In genomic region chr8:70659604-70660272, GRCm38 (mm10) we compare ENCODE assay signal across 8 mouse cellular contexts. TPM values are rescaled to one million over a fixed set of nuclear protein-coding genes. Genes with fewer than 3 reads are reported as not detected.
A peak's percentile ranks its signal among the peaks of the same experiment; 100 is the strongest.
DNase-seq lines count a peak whose midpoint lies in the region; ATAC-seq and TF ChIP-seq lines count a peak whose summit lies in the region.

No protein-coding gene starts in this region.

- H3K9ac ChIP-seq in embryonic facial prominence, embryonic 12.5 days, result peak overlapping the region; percentile 67
- peak overlapping the region; percentile 88 for H3K9ac ChIP-seq in heart, adult 2 months (ENCODE audit: low read depth, low read length)
- H3K9ac ChIP-seq in limb, embryonic 12.5 days (replicated peaks), result peak overlapping the region; percentile 76
- peak overlapping the region; percentile 79 for H3K9ac ChIP-seq in midbrain, embryonic 14.5 days (replicated peaks; ENCODE audit: low read length)

- TF ChIP-seq CTCF in heart, adult 2 months (IDR thresholded peaks at IDR 0.05), result no peak
- no peak for TF ChIP-seq CTCF in kidney, adult 2 months (conservative IDR thresholded peaks at IDR 0.05; ENCODE audit: insufficient read depth, insufficient read length, low read depth, low read length)

- H3K79me2 ChIP-seq in heart, adult 2 months (replicated peaks; ENCODE audit: control insufficient read depth, insufficient read depth, low read length), result no peaks in the 10 kb centered on the region

- no peaks in the 10 kb centered on the region for H3K27me3 ChIP-seq in embryonic facial prominence, embryonic 12.5 days
- H3K27me3 ChIP-seq in heart, adult 2 months (ENCODE audit: control insufficient read depth, insufficient read depth, low read length), result no peaks in the 10 kb centered on the region
- H3K27me3 ChIP-seq in kidney, adult 2 months (replicated peaks; ENCODE audit: control insufficient read depth, insufficient read depth, low read length), result no peaks in the 10 kb centered on the region
- no peaks in the 10 kb centered on the region for H3K27me3 ChIP-seq in limb, embryonic 12.5 days
- H3K27me3 ChIP-seq in midbrain, embryonic 14.5 days (ENCODE audit: control insufficient read depth, insufficient read depth, low read length), result no peaks in the 10 kb centered on the region

- WGBS in embryonic facial prominence, embryonic 12.5 days, result under 1% methylated on average over 43 of the region's 44 CpGs
- whole genome bisulfite sequencing in heart, adult 2 months, result 2% methylated on average over 44 of the region's 44 CpGs
- WGBS in kidney, adult 2 months, result 2% methylated on average over 41 of the region's 44 CpGs
- WGBS in limb, embryonic 12.5 days, result 1% methylated on average over 44 of the region's 44 CpGs
- WGBS in midbrain, embryonic 14.5 days, result under 1% methylated on average over 44 of the region's 44 CpGs

- peak; percentile 95 for ATAC-seq in embryonic facial prominence, embryonic 12.5 days (ENCODE audit: insufficient number of reproducible peaks, insufficient read depth, low FRiP score, low TSS enrichment)
- ATAC-seq in limb, embryonic 12.5 days (ENCODE audit: insufficient number of reproducible peaks, insufficient read depth, low FRiP score, low TSS enrichment, low read depth), result peak; percentile 96
- ATAC-seq in midbrain, embryonic 14.5 days (ENCODE audit: low FRiP score, low TSS enrichment), result peak; percentile 92

- peak; percentile 83; the same call in 1 of the 2 replicates for TF ChIP-seq POLR2A in heart, adult 2 months (IDR thresholded peaks at IDR 0.05; ENCODE audit: insufficient read depth, low read depth, low read length)
- peak; percentile 51 for TF ChIP-seq POLR2A in kidney, adult 2 months (IDR thresholded peaks at IDR 0.05; ENCODE audit: low read depth, low read length)

- peaks cover 23% of the 10 kb centered on the region for H3K36me3 ChIP-seq in embryonic facial prominence, embryonic 12.5 days
- no peaks in the 10 kb centered on the region for H3K36me3 ChIP-seq in heart, adult 2 months (ENCODE audit: control insufficient read depth, insufficient read depth, low read length)
- peaks cover 3% of the 10 kb centered on the region; the same call in 1 of the 2 replicates for H3K36me3 ChIP-seq in kidney, adult 2 months (ENCODE audit: control insufficient read depth, insufficient read depth, low read length)
- H3K36me3 ChIP-seq in limb, embryonic 12.5 days, result peaks cover 27% of the 10 kb centered on the region
- H3K36me3 ChIP-seq in midbrain, embryonic 14.5 days (ENCODE audit: control insufficient read depth, insufficient read depth, low read length), result 0 out of 2 replicates have a peak, but pooled peaks cover 7% of the 10 kb centered on the region

- peak overlapping the region; percentile 77 for H3K4me3 ChIP-seq in embryonic facial prominence, embryonic 12.5 days
- peak overlapping the region; percentile 81 for H3K4me3 ChIP-seq in heart, adult 2 months
- H3K4me3 ChIP-seq in kidney, adult 2 months (ENCODE audit: insufficient read depth, low read depth, low read length), result peak overlapping the region; percentile 82
- H3K4me3 ChIP-seq in limb, embryonic 12.5 days (replicated peaks), result peak overlapping the region; percentile 76
- H3K4me3 ChIP-seq in midbrain, embryonic 14.5 days (replicated peaks; ENCODE audit: low read depth, low read length), result peak overlapping the region; percentile 72

- peak overlapping the region; percentile 72 for H3K27ac ChIP-seq in embryonic facial prominence, embryonic 12.5 days
- H3K27ac ChIP-seq in heart, adult 2 months, result peak overlapping the region; percentile 81
- H3K27ac ChIP-seq in kidney, adult 2 months (ENCODE audit: insufficient read depth, low read depth, low read length), result peak overlapping the region; percentile 96
- H3K27ac ChIP-seq in limb, embryonic 12.5 days, result peak overlapping the region; percentile 86
- H3K27ac ChIP-seq in midbrain, embryonic 14.5 days (replicated peaks; ENCODE audit: low read depth, low read length), result peak overlapping the region; percentile 71

- peak; percentile 37; the same call in 1 of the 2 replicates for TF ChIP-seq EP300 in heart, adult 2 months (IDR thresholded peaks at IDR 0.05; ENCODE audit: insufficient read depth, low read depth, low read length)

- intact Hi-C loops in heart, adult 2 months (cut with DNase I), result no loop called here

- H3K4me1 ChIP-seq in embryonic facial prominence, embryonic 12.5 days, result peaks cover 19% of the 10 kb centered on the region
- peaks cover 6% of the 10 kb centered on the region for H3K4me1 ChIP-seq in heart, adult 2 months (ENCODE audit: control insufficient read depth, insufficient read depth, low read length)
- H3K4me1 ChIP-seq in kidney, adult 2 months (ENCODE audit: control insufficient read depth, insufficient read depth, low read length), result peaks cover 9% of the 10 kb centered on the region; the same call in 1 of the 2 replicates
- H3K4me1 ChIP-seq in limb, embryonic 12.5 days (replicated peaks), result peaks cover 29% of the 10 kb centered on the region
- H3K4me1 ChIP-seq in midbrain, embryonic 14.5 days (ENCODE audit: control insufficient read depth, insufficient read depth, low read length), result peaks cover 24% of the 10 kb centered on the region

- H3K9me3 ChIP-seq in embryonic facial prominence, embryonic 12.5 days, result no peaks in the 10 kb centered on the region
- H3K9me3 ChIP-seq in limb, embryonic 12.5 days, result no peaks in the 10 kb centered on the region
- no peaks in the 10 kb centered on the region for H3K9me3 ChIP-seq in midbrain, embryonic 14.5 days (ENCODE audit: control insufficient read depth, low read length)

- peak; percentile 91 for DNase-seq in 3T3-L1 (ENCODE audit: low read depth, low spot score)
- DNase-seq in adrenal gland, postnatal 36 days, result peak; percentile 94 to 97
- DNase-seq in heart, adult 2 months, result peak; percentile 91 to 92
- peak; percentile 97 for DNase-seq in kidney, adult 2 months
- DNase-seq in midbrain, embryonic 14.5 days, result peak; percentile 92
- peak; percentile 79 to 85 for DNase-seq in spleen, adult 18-20 months

- peak overlapping the region; percentile 84 for H3K4me2 ChIP-seq in embryonic facial prominence, embryonic 12.5 days (replicated peaks)
- peak overlapping the region; percentile 84 for H3K4me2 ChIP-seq in limb, embryonic 12.5 days
- peak overlapping the region; percentile 88 for H3K4me2 ChIP-seq in midbrain, embryonic 14.5 days (ENCODE audit: low read length)

RNA-seq across cellular contexts. Expression of gene Pgpep1, which starts 0.5 kb away (rescaled TPM):
- total RNA-seq in adrenal gland, postnatal 36 days (2021), result 100 to 1,000 TPM; 138 to 139 TPM
- 59.5 and 70.4 TPM in 2 replicates for polyA plus RNA-seq in embryonic facial prominence, embryonic 12.5 days (2016; fragmentation: Nextera tagmentation; extraction: Ambion mirVana)
- total RNA-seq in heart, adult 2 months (2021), result 10 to 100 TPM; 39.7 to 48.4 TPM
- 35.5 and 44.8 TPM in 2 replicates for polyA plus RNA-seq in heart, adult 2 months (2012; rRNA removed)
- polyA plus RNA-seq in kidney, adult 2 months (2012; rRNA removed), result 296 TPM in 2 replicates
- 45.7 and 53.9 TPM in 2 replicates for polyA plus RNA-seq in limb, embryonic 12.5 days (2016; fragmentation: Nextera tagmentation; extraction: Ambion mirVana)
- 86.9 and 95.8 TPM in 2 replicates for polyA plus RNA-seq in midbrain, embryonic 14.5 days (2014; fragmentation: Nextera tagmentation; extraction: Ambion mirVana)

RNA-seq across cellular contexts. Expression of gene Lsm4, which starts 13.3 kb away (rescaled TPM):
- total RNA-seq in adrenal gland, postnatal 36 days (2021), result 10 to 100 TPM; 74.3 to 84.4 TPM
- 303 and 326 TPM in 2 replicates for polyA plus RNA-seq in embryonic facial prominence, embryonic 12.5 days (2016; fragmentation: Nextera tagmentation; extraction: Ambion mirVana)
- total RNA-seq in heart, adult 2 months (2021), result 10 to 100 TPM; 56.9 to 64.2 TPM
- 54.1 and 68.3 TPM in 2 replicates for polyA plus RNA-seq in heart, adult 2 months (2012; rRNA removed)
- polyA plus RNA-seq in kidney, adult 2 months (2012; rRNA removed), result 106 and 120 TPM in 2 replicates
- polyA plus RNA-seq in limb, embryonic 12.5 days (2016; fragmentation: Nextera tagmentation; extraction: Ambion mirVana), result 335 and 339 TPM in 2 replicates
- 175 and 201 TPM in 2 replicates for polyA plus RNA-seq in midbrain, embryonic 14.5 days (2014; fragmentation: Nextera tagmentation; extraction: Ambion mirVana)

RNA-seq across cellular contexts. Expression of gene Gdf15, which starts 27.5 kb away (rescaled TPM):
- total RNA-seq in adrenal gland, postnatal 36 days (2021), result 1 to 10 TPM; 5.0 to 6.0 TPM
- not detected in 2 replicates for polyA plus RNA-seq in embryonic facial prominence, embryonic 12.5 days (2016; fragmentation: Nextera tagmentation; extraction: Ambion mirVana)
- total RNA-seq in heart, adult 2 months (2021), result 1 to 10 TPM; 1.1 to 2.0 TPM
- 0.38 and 3.8 TPM in 2 replicates for polyA plus RNA-seq in heart, adult 2 months (2012; rRNA removed)
- polyA plus RNA-seq in kidney, adult 2 months (2012; rRNA removed), result 11.2 and 17.8 TPM in 2 replicates
- polyA plus RNA-seq in limb, embryonic 12.5 days (2016; fragmentation: Nextera tagmentation; extraction: Ambion mirVana), result 0.15 TPM in 1 of 2 replicates, not detected in the other
- polyA plus RNA-seq in midbrain, embryonic 14.5 days (2014; fragmentation: Nextera tagmentation; extraction: Ambion mirVana), result 0.16 and 0.20 TPM in 2 replicates

RNA-seq across cellular contexts. Expression of gene Jund, which starts 39.0 kb away (rescaled TPM):
- 100 to 1,000 TPM; 219 to 227 TPM for total RNA-seq in adrenal gland, postnatal 36 days (2021)
- polyA plus RNA-seq in embryonic facial prominence, embryonic 12.5 days (2016; fragmentation: Nextera tagmentation; extraction: Ambion mirVana), result 142 and 150 TPM in 2 replicates
- 100 to 1,000 TPM; 123 to 127 TPM for total RNA-seq in heart, adult 2 months (2021)
- 66.2 and 109 TPM in 2 replicates for polyA plus RNA-seq in heart, adult 2 months (2012; rRNA removed)
- 158 and 201 TPM in 2 replicates for polyA plus RNA-seq in kidney, adult 2 months (2012; rRNA removed)
- 117 and 121 TPM in 2 replicates for polyA plus RNA-seq in limb, embryonic 12.5 days (2016; fragmentation: Nextera tagmentation; extraction: Ambion mirVana)
- 104 and 119 TPM in 2 replicates for polyA plus RNA-seq in midbrain, embryonic 14.5 days (2014; fragmentation: Nextera tagmentation; extraction: Ambion mirVana)

RNA-seq across cellular contexts. Expression of gene Iqcn, which starts 43.5 kb away (rescaled TPM):
- total RNA-seq in adrenal gland, postnatal 36 days (2021), result not detected
- polyA plus RNA-seq in embryonic facial prominence, embryonic 12.5 days (2016; fragmentation: Nextera tagmentation; extraction: Ambion mirVana), result not detected in 2 replicates
- total RNA-seq in heart, adult 2 months (2021), result not detected
- polyA plus RNA-seq in heart, adult 2 months (2012; rRNA removed), result 0.06 and 0.12 TPM in 2 replicates
- polyA plus RNA-seq in kidney, adult 2 months (2012; rRNA removed), result 0.03 and 0.12 TPM in 2 replicates
- polyA plus RNA-seq in limb, embryonic 12.5 days (2016; fragmentation: Nextera tagmentation; extraction: Ambion mirVana), result not detected in 2 replicates
- 0.05 TPM in 2 replicates for polyA plus RNA-seq in midbrain, embryonic 14.5 days (2014; fragmentation: Nextera tagmentation; extraction: Ambion mirVana)

Comparison
In these comparisons a context has a peak if more than half of its experiments do, and no peak if none do; other contexts are left out.
1. Peak in every context shown above with its lines: DNase-seq, ATAC-seq, H3K4me3 ChIP-seq and H3K27ac ChIP-seq.